In the genomic region with DNA sequence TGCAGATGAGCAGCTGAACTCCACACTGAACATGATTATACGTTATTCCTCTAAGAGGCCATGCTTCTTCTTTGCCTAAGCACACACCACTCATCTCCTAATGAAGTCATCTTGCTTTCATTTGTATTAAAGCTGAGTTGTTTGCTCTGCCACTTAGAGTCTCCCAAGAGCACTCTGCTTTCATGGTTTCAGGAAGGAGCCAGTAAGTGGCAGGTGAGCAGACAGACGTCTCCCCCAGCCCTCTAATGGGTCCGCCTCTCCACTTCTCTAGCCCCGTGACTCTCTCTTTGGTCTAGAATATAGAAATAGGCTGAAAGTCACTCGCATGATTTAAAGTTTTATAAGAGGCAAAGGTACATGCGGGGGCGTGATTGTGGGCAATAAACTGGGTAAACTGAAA, we compare ENCODE assay signal across 28 mouse cellular contexts.
DNase-seq lines count a peak whose midpoint lies in the region; ATAC-seq and TF ChIP-seq lines count a peak whose summit lies in the region.
"Had no signal": no experiment of that assay in that cellular context is flagged by ENCODE, and none has a peak within 500 bp of the region (broad histone marks: within the 10 kb centered on the region; RNA-seq: fewer than 3 reads in every experiment).

No protein-coding gene starts in this region.

- no peak for TF ChIP-seq POLR2A in brain, embryonic 14.5 days (IDR thresholded peaks at IDR 0.05; ENCODE audit: borderline replicate concordance, extremely low read depth, insufficient read depth, insufficient read length, poor library complexity, severe bottlenecking)

- no peaks in the 10 kb centered on the region for H3K27me3 ChIP-seq in lung, embryonic 14.5 days (ENCODE audit: insufficient read depth, low read length)
- no peaks in the 10 kb centered on the region for H3K27me3 ChIP-seq in lung, postnatal 0 days (replicated peaks; ENCODE audit: insufficient read depth, low read length)
- H3K27me3 ChIP-seq in intestine, embryonic 15.5 days (replicated peaks) = no peaks in the 10 kb centered on the region
- H3K27me3 ChIP-seq: embryonic facial prominence, embryonic 12.5 days; embryonic facial prominence, embryonic 15.5 days; heart, embryonic 15.5 days; hindbrain, embryonic 13.5 days had no signal

- WGBS in lung, embryonic 14.5 days = 44% methylated on average over 7 of the region's 7 CpGs
- 46% methylated on average over 7 of the region's 7 CpGs for WGBS in lung, postnatal 0 days
- WGBS in intestine, embryonic 15.5 days = 62% methylated on average over 7 of the region's 7 CpGs

- no peak overlapping the region for H3K4me3 ChIP-seq in lung, embryonic 14.5 days (ENCODE audit: low read depth, low read length)
- H3K4me3 ChIP-seq in lung, postnatal 0 days (ENCODE audit: low read depth, low read length) = no peak overlapping the region
- H3K4me3 ChIP-seq in intestine, embryonic 15.5 days (replicated peaks) = no peak overlapping the region
- H3K4me3 ChIP-seq: embryonic facial prominence, embryonic 12.5 days; embryonic facial prominence, embryonic 15.5 days; gastrocnemius, adult 2 months; heart, embryonic 15.5 days; hindbrain, embryonic 10.5 days; hindbrain, embryonic 13.5 days had no signal

- no peaks in the 10 kb centered on the region for H3K36me3 ChIP-seq in lung, embryonic 14.5 days (ENCODE audit: insufficient read depth)
- H3K36me3 ChIP-seq in lung, postnatal 0 days (ENCODE audit: insufficient read depth, low read length) = no peaks in the 10 kb centered on the region
- H3K36me3 ChIP-seq in intestine, embryonic 15.5 days = no peaks in the 10 kb centered on the region
- H3K36me3 ChIP-seq: embryonic facial prominence, embryonic 12.5 days; embryonic facial prominence, embryonic 15.5 days; heart, embryonic 15.5 days; hindbrain, embryonic 10.5 days; hindbrain, embryonic 13.5 days had no signal

- DNase-seq in brain, embryonic 14.5 days (ENCODE audit: low read depth) = peak; percentile 6
- DNase-seq in lung, embryonic 14.5 days = peak; percentile 58
- peak; percentile 90 for DNase-seq in lung, postnatal 0 days (ENCODE audit: low spot score)
- DNase-seq in lung, postnatal 25 days (ENCODE audit: low spot score) = peak; percentile 66
- no peak for DNase-seq in liver
- no peak for DNase-seq in T-cell, adult 2 months (ENCODE audit: low spot score)
- DNase-seq: adrenal gland, adult 8-10 months; adrenal gland, postnatal 25 days; cerebellum, adult 18-20 months; cerebellum, adult 9-10 months; cerebellum, postnatal 25 days; forebrain, postnatal 0 days; gastrocnemius, adult 2 months; gastrocnemius, postnatal 14 days; heart, adult 11 months; heart, postnatal 10 days; heart, postnatal 36 days had no signal

- no peak for TF ChIP-seq CTCF in brain, embryonic 14.5 days (IDR thresholded peaks at IDR 0.05; ENCODE audit: borderline replicate concordance, extremely low read depth, insufficient read depth, insufficient read length)
- no peak for TF ChIP-seq CTCF in lung, embryonic 14.5 days (IDR thresholded peaks at IDR 0.05; ENCODE audit: low read depth)
- TF ChIP-seq CTCF in lung, postnatal 0 days (IDR thresholded peaks at IDR 0.05) = no peak

- H3K27ac ChIP-seq in lung, embryonic 14.5 days (ENCODE audit: low read depth) = no peak overlapping the region
- H3K27ac ChIP-seq in lung, postnatal 0 days (ENCODE audit: low read length) = no peak overlapping the region
- no peak overlapping the region for H3K27ac ChIP-seq in intestine, embryonic 15.5 days
- H3K27ac ChIP-seq: embryonic facial prominence, embryonic 12.5 days; embryonic facial prominence, embryonic 15.5 days; gastrocnemius, adult 2 months; heart, embryonic 15.5 days; hindbrain, embryonic 10.5 days; hindbrain, embryonic 13.5 days had no signal

- no peak overlapping the region for H3K9ac ChIP-seq in lung, embryonic 14.5 days
- H3K9ac ChIP-seq in lung, postnatal 0 days (replicated peaks; ENCODE audit: low read depth) = no peak overlapping the region
- H3K9ac ChIP-seq in intestine, embryonic 15.5 days = no peak overlapping the region
- H3K9ac ChIP-seq: embryonic facial prominence, embryonic 12.5 days; embryonic facial prominence, embryonic 15.5 days; forebrain, postnatal 0 days; heart, embryonic 15.5 days; hindbrain, embryonic 13.5 days had no signal

- H3K4me1 ChIP-seq in lung, embryonic 14.5 days (ENCODE audit: insufficient read depth) = no peaks in the 10 kb centered on the region
- H3K4me1 ChIP-seq in lung, postnatal 0 days (ENCODE audit: insufficient read depth, low read depth, low read length) = no peaks in the 10 kb centered on the region
- no peaks in the 10 kb centered on the region for H3K4me1 ChIP-seq in intestine, embryonic 15.5 days (replicated peaks)
- H3K4me1 ChIP-seq: embryonic facial prominence, embryonic 12.5 days; embryonic facial prominence, embryonic 15.5 days; heart, embryonic 15.5 days; hindbrain, embryonic 10.5 days; hindbrain, embryonic 13.5 days had no signal

- no peaks in the 10 kb centered on the region for H3K9me3 ChIP-seq in lung, embryonic 14.5 days (ENCODE audit: low read depth, low read length)
- no peaks in the 10 kb centered on the region for H3K9me3 ChIP-seq in lung, postnatal 0 days (ENCODE audit: low read length)
- H3K9me3 ChIP-seq in intestine, embryonic 15.5 days = no peaks in the 10 kb centered on the region
- H3K9me3 ChIP-seq: embryonic facial prominence, embryonic 12.5 days; embryonic facial prominence, embryonic 15.5 days; heart, embryonic 15.5 days; hindbrain, embryonic 10.5 days had no signal

- peak; percentile 89 for ATAC-seq in lung, embryonic 14.5 days (ENCODE audit: insufficient read depth)
- ATAC-seq in lung, postnatal 0 days = peak; percentile 96
- no peak for ATAC-seq in CD4-positive, CD25-positive, alpha-beta regulatory T cell, adult 4 months
- ATAC-seq in intestine, embryonic 15.5 days = no peak
- ATAC-seq: activated CD4-positive, CD25-positive, alpha-beta regulatory T cell, adult 4 months; forebrain, embryonic 14.5 days; forebrain, postnatal 0 days; hindbrain, embryonic 16.5 days had no signal

- TF ChIP-seq EP300 in lung, postnatal 0 days (IDR thresholded peaks at IDR 0.05) = peak; percentile 78

- H3K4me2 ChIP-seq in lung, embryonic 14.5 days = no peak overlapping the region
- no peak overlapping the region for H3K4me2 ChIP-seq in lung, postnatal 0 days (replicated peaks; ENCODE audit: low read depth, low read length)
- no peak overlapping the region for H3K4me2 ChIP-seq in intestine, embryonic 15.5 days (replicated peaks)
- H3K4me2 ChIP-seq: embryonic facial prominence, embryonic 12.5 days; embryonic facial prominence, embryonic 15.5 days; heart, embryonic 11.5 days; heart, embryonic 15.5 days; hindbrain, embryonic 13.5 days had no signal

Comparison
In these comparisons a context has a peak if more than half of its experiments do, and no peak if none do; other contexts are left out.
1. DNase-seq: peak in brain, embryonic 14.5 days (single experiment), lung, embryonic 14.5 days (single experiment), lung, postnatal 0 days (single experiment) and lung, postnatal 25 days (single experiment); none in liver (single experiment) and T-cell, adult 2 months (single experiment).
2. ATAC-seq: peak in lung, embryonic 14.5 days (single experiment) and lung, postnatal 0 days (single experiment); none in CD4-positive, CD25-positive, alpha-beta regulatory T cell, adult 4 months (single experiment) and intestine, embryonic 15.5 days (single experiment).